Mouse (Mus musculus): ENCODE results near the gene Fbxo40.

- TF ChIP-seq CTCF (IDR thresholded peaks at IDR 0.05; ENCODE audit: low read depth) (no peak), EP300 (IDR thresholded peaks at IDR 0.05; ENCODE audit: low read depth) (no peak)
Measured at GRCm38 (mm10) chr16:36918505-36918904, 71.8 kb downstream of the Fbxo40 start.

Measured in heart, postnatal 0 days (tissue).